Mouse (Mus musculus) lung, adult 2 months (tissue): Measurements from ENCODE around the gene Gpr75. TPM values are rescaled to one million over a fixed set of nuclear protein-coding genes. Genes with fewer than 3 reads are reported as not detected.

ENCODE experiments used
- DNase-seq: peaks from one replicate; pipeline ENCODE4 v3.0.0; 2022
- H3K4me1 ChIP-seq: fragments of 200-500 bp; 2 replicates; pipeline ENCODE4 v1.6.1; 2011; ENCODE audit warnings: low read length; ENCODE audit not compliant: control insufficient read depth, insufficient read depth
- H3K4me3 ChIP-seq: fragments of 200-500 bp; replicated peaks from 2 replicates; pipeline ENCODE3; 2011; ENCODE audit warnings: low read depth, mild to moderate bottlenecking, control low read depth, low read length; ENCODE audit errors: extremely low read depth
- CTCF ChIP-seq: fragments of 200-500 bp; IDR thresholded peaks from 2 replicates; pipeline ENCODE4 v1.5.1; 2011; ENCODE audit warnings: mild to moderate bottlenecking, low read length, control low read depth; ENCODE audit not compliant: insufficient read depth
- POLR2A ChIP-seq: fragments of 200-500 bp; IDR thresholded peaks from 2 replicates; pipeline ENCODE4 v1.6.1; 2011; ENCODE audit warnings: low read depth, mild to moderate bottlenecking, control low read depth, low read length, borderline replicate concordance; ENCODE audit errors: extremely low read depth
- WGBS: fragments of 180-500 bp; shearing (Covaris S2); methylation state at CpG from one replicate; pipeline ENCODE4 v1.1.7; 2018; 5-methylcytosine and 5-hydroxymethylcytosine counted together
- polyA plus RNA-seq: library from polyadenylated mRNA; depleted of rRNA; stranded (reverse); fragments of >200 nt; gene quantifications from 2 replicates; pipeline ENCODE4 v1.2.3, GENCODE M21; 2012; rRNA removed

Gpr75 gene
- 0.05 and 0.07 TPM in 2 replicates for polyA plus RNA-seq

DNA sequence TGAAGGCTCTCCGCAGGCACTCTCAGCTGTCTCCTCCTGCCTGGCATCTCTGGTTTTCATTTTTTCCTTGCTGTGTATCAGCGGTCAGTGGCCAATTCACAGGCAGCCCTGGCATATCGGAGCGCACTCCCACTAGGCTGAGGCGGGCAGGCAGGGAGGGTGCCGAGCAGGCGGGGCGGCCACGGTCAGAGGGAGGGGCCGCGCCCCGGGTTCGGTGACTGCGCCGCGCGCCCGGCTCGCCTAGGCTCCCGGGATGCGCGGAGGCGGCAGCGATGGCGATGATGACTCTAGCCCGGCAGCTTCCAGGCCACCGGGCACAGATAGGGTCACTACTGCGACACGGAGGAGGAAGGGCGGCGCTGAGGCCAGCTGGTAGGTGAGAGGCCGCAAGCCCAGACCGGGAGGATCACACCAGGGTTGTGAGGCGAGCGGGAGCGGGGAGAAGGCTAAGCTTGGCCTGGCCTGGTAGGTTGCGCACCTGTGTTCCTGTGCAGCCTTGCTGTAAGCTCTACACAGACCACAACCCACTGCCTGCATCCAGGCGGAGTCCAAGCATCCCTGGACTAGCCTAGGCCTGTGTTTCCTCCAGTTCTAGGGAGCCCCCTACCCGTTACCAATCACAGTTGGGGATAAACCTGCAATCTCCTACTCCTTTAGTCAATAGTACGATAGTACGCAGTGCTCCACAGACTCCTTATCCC is at the start of gene Gpr75, which contains the start of gene Asb3:
Gene Gpr75, plus strand, starts transcription at position 188 of the 701 bp plus-strand sequence.
Gene Asb3, plus strand, starts transcription at position 246 of the 701 bp plus-strand sequence.
- WGBS: 6% methylated on average over 41 of the region's 41 CpGs
- peak; percentile 40 for DNase-seq
- peak within 1 kb of the TSS; percentile 34 for H3K4me3 ChIP-seq
- TF ChIP-seq CTCF (no peak), POLR2A (no peak)
- no peaks in the 10 kb centered on the region; the same call in 1 of the 2 replicates for H3K4me1 ChIP-seq

DNA sequence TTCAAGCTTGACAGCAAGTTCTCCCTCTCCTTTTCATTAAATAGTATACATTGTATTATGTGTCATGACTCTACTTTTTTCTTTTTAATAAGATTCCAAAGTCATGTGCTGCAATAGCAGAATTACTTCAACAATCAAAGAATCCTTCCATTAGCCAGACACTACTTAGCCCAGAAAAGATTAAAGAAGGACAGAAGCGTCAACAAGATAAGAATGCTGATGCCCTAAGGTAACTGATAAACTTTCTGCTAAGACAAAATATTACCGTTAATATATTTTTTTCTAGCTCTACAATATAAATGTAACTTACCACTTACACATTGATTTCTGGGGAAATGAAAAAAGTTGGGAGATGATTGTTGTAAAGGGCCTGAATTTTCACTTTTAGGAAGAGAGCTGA is 46.4 kb upstream of the Gpr75 start:
- 89% methylated on average over 2 of the region's 2 CpGs for WGBS
- no peak for TF ChIP-seq CTCF
- TF ChIP-seq POLR2A: no peak
- Histone ChIP-seq H3K4me1 (no peaks in the 10 kb centered on the region), H3K4me3 (no peak overlapping the region)
- no peak for DNase-seq

- no peak for DNase-seq
- 62% methylated on average over 1 of the region's 1 CpGs for WGBS
- TF ChIP-seq CTCF: no peak
- no peak for TF ChIP-seq POLR2A
- Histone ChIP-seq H3K4me1 (no peaks in the 10 kb centered on the region), H3K4me3 (no peak overlapping the region)
Observed at GRCm38 (mm10) chr11:30844355-30844754, 40.8 kb upstream of the Gpr75 start.

GRCm38 (mm10) chr11:30872425-30872824 is 12.7 kb upstream of the Gpr75 start:
- Histone ChIP-seq H3K4me1 (no peaks in the 10 kb centered on the region), H3K4me3 (no peak overlapping the region)
- TF ChIP-seq POLR2A: no peak
- TF ChIP-seq CTCF: no peak
- no peak for DNase-seq

DNA sequence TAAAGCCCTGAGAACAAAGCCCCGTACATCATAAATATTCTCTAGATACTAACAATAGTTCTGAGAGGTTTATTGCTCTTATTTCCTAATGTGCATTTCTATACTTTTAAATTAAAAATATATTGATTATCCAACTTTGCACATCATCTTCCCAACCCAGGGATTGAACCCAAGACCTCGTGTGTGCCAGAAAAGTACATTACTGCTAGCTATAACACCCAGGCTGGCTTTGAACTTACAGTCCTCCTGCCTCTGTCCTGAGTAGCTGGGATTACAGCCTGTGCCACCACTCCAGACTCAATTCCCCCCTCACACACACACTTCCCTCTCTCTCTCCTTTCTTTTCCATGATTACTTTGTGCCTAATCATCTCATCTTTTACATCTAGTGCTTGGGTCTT is 3.0 kb downstream of the Gpr75 start:
- DNase-seq: no peak
- Histone ChIP-seq H3K4me3 (no peak overlapping the region), H3K4me1 (no peaks in the 10 kb centered on the region; the same call in 1 of the 2 replicates)
- 84% methylated on average over 2 of the region's 2 CpGs for WGBS
- TF ChIP-seq POLR2A (no peak), CTCF (no peak)

- no peak for TF ChIP-seq CTCF
- no peak for TF ChIP-seq POLR2A
- no peak for DNase-seq
- Histone ChIP-seq H3K4me1 (no peaks in the 10 kb centered on the region), H3K4me3 (no peak overlapping the region)
- WGBS: 93% methylated on average over 1 of the region's 1 CpGs
Observed at GRCm38 (mm10) chr11:30896201-30896600, 11.0 kb downstream of the Gpr75 start.

- TF ChIP-seq POLR2A (no peak), CTCF (no peak)
- Histone ChIP-seq H3K4me1 (no peaks in the 10 kb centered on the region), H3K4me3 (no peak overlapping the region)
- no peak for DNase-seq
Observed at GRCm38 (mm10) chr11:30899312-30899711, 14.2 kb downstream of the Gpr75 start.

GRCm38 (mm10) chr11:30912311-30912710 is 27.2 kb downstream of the Gpr75 start:
- 92% methylated on average over 3 of the region's 3 CpGs for WGBS
- no peak for DNase-seq
- TF ChIP-seq POLR2A: no peak
- no peak for TF ChIP-seq CTCF
- H3K4me1 ChIP-seq: no peaks in the 10 kb centered on the region
- H3K4me3 ChIP-seq: no peak overlapping the region

DNA sequence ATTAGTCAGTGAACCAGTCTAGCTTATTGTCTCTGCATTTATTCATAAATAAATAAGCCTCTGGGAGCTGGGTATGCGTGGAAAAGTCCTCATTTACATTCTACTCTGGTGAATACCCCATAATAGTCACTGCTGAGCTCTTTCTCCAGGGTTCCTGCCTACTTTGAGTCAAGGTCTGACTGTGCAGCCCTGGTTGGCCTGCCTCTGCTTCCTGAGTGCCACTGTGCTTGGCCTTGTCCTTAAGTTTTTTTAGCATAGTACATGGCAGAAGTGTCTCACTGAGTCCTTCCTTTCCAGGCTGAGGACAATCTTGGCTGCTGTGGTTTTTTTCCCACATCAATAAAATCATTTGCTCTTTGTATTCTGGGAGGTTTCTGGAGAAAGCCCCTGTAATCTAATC is 35.5 kb downstream of the Gpr75 start:
- DNase-seq: no peak
- no peaks in the 10 kb centered on the region for H3K4me1 ChIP-seq
- H3K4me3 ChIP-seq: no peak overlapping the region
- 76% methylated on average over 1 of the region's 1 CpGs for WGBS
- TF ChIP-seq CTCF: no peak
- TF ChIP-seq POLR2A: no peak

GRCm38 (mm10) chr11:30923283-30923682 is 38.1 kb downstream of the Gpr75 start:
- no peak for DNase-seq
- 98% methylated on average over 3 of the region's 3 CpGs for WGBS

More at GRCm38 (mm10) chr11:30923283-30923682, 38.1 kb downstream of the Gpr75 start:
- Histone ChIP-seq H3K4me3 (no peak overlapping the region), H3K4me1 (no peaks in the 10 kb centered on the region)
- TF ChIP-seq CTCF (no peak), POLR2A (no peak)
